Mouse (Mus musculus) left cerebral cortex, postnatal 4 days (tissue): Measurements from ENCODE around the gene Rrad. TPM values are rescaled to one million over a fixed set of nuclear protein-coding genes. Genes with fewer than 3 reads are reported as not detected.
"Not testable (repeated sequence)": the region's sequence is repeated elsewhere in the genome, so short reads cannot be mapped to it uniquely, and the experiment has no call there.

Experiments
- DNase-seq: peaks from one replicate; pipeline ENCODE4 v3.0.0-alpha.2; 2022
- intact Hi-C: fragments of 180-260 bp; cut with DNase I; formaldehyde crosslinking; loops from one replicate; pipeline ENCODE4 v1.15.1; 2025
- total RNA-seq, 2 experiments: library from RNA; stranded (reverse); gene quantifications; 2 replicates each; pipeline ENCODE4 v1.2.3; 2021

The Rrad gene
- total RNA-seq, result 1 to 10 TPM; 3.2 to 3.3 TPM

DNA sequence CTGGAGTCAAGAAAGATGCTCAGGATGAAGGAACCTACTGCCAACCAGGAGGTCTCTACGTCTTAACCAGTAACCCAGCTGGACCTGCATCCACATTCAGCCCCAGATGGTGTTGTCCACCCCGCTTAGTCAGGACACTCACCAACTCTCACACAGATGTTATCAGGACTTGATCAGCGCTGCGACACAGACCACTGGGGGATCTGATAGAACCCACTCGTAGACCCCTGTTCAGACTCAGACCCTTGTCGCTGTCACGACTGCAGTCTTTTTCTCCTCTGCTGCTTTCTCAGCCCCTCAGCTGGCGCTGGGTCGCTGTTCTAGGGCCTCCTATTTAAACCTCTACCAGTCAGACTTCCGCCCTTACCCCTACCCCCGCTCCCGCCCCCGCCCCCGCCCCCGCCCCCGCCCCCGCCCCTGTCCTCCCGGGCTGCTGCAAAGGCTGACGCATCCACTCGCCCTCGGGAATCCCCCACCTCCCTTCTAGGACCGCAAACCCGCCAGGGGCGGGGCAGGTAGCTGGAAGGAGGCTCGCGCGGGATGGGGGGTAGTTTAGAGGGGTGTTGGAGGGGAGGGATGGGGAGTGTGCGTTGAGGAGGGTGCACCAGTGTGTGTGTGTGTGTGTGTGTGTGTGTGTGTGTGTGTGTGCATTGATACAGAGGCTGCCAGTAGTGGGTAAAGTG lies at the start of gene Rrad:
TSS of gene Rrad (minus strand) at position 347 of the 683 bp plus-strand sequence.
- intact Hi-C loops, result no loop called here
- no peak for DNase-seq

DNA sequence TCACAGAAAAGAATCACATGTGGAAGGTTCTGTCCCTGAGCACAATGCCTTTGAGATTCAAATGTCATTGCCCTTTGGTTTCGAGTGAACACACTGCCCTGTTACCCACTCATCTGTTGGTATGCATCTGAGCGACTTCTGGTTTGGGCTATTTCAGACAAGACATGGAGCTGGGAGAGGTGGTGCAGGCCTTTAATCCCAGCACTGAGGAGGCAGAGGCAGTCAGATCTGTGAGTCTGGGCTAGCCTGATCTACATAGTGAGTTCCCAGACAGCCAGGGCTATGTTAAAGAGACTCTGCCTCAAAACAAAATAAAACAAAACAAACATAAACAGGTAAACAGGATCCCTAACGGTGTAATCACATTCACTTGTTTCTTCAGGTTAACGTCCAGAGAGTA lies 24.5 kb upstream of the Rrad start:
- intact Hi-C loops, result loop anchor here (10.0 kb wide), 1 partner anchor 569 kb away; the partner anchor contains the start of gene D230025D16Rik
- DNase-seq, result no peak

DNA sequence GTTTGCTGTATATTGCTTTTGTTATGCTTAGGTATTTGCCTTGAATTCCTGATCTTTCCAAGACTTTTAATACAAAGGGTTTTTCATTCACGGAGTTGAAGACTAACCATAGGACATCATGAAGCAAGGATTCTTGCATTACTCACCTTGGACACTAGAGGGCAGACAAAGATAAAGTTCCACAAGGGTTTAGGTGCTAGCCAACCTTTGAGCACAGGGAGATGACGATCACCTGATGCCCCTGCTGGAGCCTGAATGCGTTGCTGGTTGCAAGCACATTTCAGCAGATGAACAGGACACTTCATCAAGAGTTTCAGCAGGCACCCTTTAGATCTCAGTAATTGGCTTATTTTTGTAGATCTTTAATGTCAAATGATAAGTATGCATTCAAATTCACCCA lies 23.9 kb upstream of the Rrad start:
- DNase-seq, result peak; percentile 73
- intact Hi-C loops, result loop anchor here (10.0 kb wide), 1 partner anchor 570 kb away; the partner anchor contains the start of gene D230025D16Rik

DNA sequence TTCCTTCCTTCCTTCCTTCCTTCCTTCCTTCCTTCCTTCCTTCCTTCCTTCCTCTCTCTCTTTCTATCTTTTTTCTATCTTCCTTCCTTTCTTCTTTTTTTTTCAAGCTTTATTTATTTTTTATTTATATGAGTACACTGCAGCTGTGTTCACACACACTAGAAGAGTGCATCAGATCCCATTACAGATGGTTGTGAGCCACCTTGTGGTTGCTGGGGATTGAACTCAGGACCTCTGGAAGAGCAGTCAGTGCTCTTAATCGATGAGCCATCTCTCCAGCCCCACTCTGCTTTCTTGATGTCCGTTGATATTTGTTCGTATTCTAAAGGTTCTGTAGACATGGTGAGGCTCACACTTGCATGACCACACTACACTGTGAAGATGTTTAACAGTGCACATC lies 13.1 kb upstream of the Rrad start:
- intact Hi-C loops, result not testable (repeated sequence)

DNA sequence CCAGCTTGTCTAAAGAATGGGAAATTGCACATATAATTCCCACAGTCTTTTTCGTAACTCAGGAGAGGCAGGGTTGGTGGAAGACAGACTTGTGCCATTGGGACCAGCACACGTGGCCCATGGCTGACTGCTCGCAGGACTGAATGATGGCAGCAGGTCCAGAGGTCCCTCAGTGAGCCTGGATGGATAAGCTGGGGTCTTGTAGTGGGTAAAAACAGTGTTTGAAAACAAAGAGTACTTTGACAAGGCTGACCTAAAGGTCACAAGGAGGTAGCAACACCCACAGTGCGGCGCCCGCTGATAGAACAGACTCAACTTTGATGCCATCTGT lies 11.2 kb upstream of the Rrad start:
- intact Hi-C loops, result no loop called here
- no peak for DNase-seq

More for the DNA sequence above, 13.1 kb upstream of the Rrad start:
- DNase-seq, result not testable (repeated sequence)

DNA sequence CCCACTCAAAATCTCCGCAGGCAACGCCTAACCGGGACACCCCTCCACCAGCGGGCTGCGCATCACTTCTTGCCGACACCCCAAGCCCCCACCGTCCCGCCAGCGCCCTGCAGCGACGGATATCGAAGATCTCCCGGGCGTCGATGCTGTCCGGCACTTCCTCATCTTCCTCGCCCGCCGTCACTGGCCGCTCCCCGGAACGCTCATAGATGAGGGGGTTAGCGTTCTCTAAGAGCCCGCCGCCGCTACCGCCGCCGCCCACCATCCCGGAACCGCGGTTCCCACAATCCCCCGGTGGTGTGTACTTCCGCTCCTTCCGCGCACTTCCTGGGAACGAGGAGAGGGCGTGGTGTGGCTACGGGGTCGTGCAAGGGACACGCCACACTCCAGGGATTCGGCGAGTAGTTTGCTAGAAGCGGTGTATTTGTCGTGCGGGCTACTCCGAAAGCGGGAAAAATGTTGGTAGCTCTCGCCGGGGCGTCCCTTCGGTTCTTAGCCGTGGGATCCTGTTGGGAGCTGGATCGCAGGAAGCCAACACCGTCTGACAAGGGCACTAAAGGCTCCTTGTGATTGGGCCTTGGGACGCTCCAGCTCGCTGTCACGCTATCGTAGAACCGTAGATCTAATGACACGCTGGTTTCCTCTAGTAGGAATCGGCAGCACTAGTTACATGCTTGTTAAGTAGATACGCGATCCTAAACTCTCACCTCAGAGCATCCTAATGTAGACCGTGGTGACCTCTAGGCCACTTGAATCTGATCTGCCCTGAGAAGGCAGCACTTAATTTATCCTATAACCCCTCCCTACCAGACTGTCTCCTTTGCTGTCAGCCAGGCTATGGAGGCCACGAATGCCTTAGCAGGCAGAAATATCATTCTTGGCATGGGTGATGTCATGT lies 10.5 kb upstream of the Rrad start, which contains the start of gene Ciao2b:
TSS of gene Ciao2b (minus strand) at position 540 of the 898 bp plus-strand sequence.
- intact Hi-C loops, result no loop called here

DNA sequence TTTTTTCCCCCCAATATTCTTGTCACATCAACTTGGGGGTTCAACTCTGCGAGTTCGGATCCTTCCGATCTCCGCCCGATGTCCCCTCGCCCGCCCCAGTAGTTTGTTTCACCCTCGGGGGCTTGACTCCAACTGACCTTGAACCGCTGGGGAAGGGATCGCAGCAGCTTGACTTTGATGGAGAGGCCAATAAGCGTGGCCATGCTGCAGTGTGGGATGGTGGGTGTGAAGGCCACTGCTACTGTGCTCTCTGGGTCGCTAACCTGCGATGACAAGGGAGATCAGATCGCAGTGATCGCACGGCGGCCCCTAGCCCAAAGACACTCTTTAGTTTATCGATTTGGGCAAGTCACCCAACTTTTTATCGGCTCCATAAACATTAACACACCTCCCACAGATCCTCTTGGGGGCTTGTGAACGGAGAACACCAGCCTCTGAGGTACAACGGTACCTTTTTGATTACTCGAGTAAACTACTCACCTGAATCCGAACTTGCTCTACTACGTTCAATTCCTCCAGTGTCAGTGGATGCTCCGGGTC lies 9.8 kb upstream of the Rrad start:
- DNase-seq, result no peak
- intact Hi-C loops, result no loop called here

More for the DNA sequence above, 10.5 kb upstream of the Rrad start, which contains the start of gene Ciao2b:
- DNase-seq, result peak; percentile 88

DNA sequence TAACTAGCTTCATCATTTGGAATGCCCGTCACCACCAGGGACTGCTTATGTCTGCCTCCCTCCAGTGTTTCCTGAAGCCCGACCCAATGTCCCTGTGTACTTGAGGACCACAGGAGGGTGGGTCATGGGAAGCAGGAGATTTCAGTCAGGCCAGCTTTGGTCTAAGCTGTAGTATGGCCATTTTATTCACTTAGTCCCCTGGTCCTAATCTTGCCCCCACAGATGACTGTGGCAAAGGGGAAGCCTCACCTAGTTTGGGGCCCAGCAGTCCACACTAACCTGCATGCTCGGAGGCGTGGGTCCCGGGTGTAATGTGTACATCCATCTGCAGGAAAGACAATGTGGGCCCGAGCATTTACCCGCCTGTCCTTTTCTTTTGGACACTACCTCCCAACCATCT lies 9.1 kb upstream of the Rrad start:
- intact Hi-C loops, result no loop called here
- DNase-seq, result no peak

DNA sequence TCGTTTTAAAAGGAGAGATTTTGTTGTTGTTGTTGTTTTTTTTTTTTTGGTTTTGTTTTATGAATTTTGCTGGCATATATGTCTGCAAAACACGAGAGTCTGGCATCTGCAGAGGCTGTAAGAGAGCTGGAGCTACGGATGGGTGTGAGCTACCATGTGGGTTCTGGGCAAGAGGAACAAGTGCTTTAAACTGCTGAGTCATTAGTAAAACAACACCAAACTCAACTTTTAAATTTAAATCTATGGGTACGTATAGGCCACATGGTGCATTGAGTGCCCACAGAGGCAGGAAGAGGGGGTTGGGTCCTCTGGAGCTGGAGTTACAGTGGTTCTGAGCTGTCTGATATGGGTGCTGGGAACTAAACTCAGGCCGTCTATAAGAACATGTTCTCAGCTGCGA lies 6.9 kb upstream of the Rrad start:
- intact Hi-C loops, result no loop called here
- DNase-seq, result no peak

DNA sequence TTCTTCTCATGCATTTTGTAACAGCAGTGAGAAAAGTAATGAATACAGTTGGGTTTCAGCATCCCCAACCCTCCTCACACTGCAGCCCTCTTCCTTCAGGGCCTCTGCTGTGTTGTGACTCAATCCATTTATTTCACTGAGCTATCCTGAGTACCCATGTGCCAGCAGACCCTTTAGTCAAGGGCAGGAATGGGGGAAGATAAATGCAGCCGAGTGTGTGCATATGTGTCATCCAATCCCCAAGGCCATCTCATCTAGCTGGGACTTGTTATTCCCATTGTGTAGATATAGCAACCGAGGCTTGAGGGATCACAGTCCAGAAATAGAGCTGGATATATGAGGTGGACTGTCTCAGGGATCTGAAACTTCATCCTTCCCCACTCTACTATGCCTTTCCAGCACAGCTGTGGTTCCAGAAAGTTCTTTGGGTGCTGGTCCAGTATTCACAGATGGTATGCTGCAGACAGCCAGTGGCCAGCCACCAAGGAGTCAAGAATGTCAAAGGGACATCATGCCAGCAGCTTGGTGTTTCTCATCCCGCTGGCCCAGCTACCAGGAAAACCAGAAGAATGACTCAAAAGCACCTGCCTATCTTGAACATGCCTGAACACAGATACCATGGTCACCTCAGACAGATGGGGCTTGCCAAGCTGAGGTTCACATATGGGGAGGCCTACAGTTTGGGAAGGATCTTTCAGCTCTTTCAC lies 4.0 kb upstream of the Rrad start:
- intact Hi-C loops, result no loop called here
- DNase-seq, result no peak

DNA sequence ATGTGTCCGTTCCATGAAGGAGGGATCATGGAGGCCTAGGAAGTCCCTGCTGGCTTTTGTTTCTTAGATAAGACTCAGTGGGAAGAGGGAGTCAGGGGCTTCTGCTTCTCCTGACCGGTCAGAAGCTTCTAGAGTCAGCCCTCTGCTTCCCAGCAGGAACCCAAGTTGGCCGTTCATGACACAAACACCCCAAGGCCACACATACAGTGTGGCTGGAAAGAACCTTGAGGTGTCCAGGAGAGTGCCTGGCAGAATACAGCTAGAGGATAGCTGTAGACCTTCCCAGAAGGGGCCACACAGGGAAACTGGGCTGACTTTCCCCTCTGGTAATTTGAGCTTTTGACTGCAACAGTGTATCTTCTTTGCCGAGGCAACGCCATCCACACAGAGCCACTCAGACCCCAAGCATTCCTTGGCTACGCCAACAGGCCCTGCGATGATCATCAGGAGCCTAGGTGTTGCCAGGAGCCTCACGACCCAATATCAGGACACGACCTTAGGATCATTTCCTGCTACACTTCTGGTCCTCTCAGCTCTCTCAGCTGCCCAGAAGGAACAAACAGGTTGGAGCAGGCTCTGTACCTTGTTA lies 2.1 kb upstream of the Rrad start:
- intact Hi-C loops, result no loop called here
- DNase-seq, result no peak

DNA sequence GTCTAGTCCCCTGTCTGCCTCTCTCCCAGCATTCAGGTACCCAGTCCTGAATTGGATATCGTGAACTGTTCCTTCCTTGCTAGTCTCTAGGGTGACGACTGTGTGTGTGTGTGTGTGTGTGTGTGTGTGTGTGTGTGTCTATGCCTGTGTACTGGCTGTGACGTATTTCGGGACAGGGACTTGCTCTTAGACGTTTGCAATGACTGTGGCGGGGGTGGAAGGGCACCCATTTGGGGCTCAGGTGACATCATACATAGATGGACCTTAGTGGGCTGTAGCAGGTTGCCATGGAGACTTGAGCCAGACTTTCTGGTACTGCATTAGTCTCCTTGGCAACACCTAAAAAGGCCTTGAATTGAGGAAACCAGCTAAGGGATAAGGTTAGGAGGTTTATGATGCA lies 1.4 kb upstream of the Rrad start:
- intact Hi-C loops, result no loop called here
- DNase-seq, result no peak

DNA sequence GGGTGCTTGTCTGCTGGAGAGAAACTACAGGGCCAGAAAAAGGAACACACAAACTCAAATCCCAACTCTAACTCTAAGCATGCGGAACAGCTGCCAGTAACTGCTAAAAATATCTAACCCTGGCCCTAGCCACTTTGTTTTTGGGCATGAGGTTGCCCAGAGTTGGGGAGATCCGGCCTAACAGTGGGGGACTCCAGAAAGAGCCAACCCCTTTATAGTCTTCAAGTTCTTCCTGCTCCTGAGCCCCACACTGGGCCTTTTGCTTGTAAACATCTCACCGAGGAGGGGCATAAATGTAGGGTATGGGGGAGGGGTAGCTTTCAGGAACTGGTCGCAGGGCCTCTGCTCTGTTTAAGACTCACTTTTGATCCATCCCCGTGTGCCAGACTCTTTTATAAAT lies 848 bp upstream of the Rrad start:
- DNase-seq, result no peak
- intact Hi-C loops, result no loop called here

DNA sequence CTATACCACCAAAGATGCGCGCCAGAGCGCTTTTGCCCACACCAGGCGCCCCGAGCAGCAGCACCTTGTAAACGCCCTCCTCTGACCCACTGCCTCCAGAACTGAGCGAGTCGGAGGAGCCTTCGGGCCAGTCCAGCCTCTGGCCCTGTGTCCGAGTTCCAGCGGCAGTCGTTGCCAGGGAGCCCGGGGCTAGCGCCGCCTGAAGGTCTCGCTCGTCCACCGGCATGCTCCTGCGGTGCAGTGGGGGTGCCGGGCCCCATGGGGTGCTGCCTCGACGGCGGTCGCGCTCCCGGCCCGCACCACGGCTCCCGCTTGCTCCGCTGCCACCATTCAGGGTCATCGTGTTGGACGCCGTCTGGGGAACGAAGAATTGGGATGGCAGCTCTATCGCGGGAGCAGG lies 553 bp downstream of the Rrad start:
- intact Hi-C loops, result no loop called here
- DNase-seq, result no peak

DNA sequence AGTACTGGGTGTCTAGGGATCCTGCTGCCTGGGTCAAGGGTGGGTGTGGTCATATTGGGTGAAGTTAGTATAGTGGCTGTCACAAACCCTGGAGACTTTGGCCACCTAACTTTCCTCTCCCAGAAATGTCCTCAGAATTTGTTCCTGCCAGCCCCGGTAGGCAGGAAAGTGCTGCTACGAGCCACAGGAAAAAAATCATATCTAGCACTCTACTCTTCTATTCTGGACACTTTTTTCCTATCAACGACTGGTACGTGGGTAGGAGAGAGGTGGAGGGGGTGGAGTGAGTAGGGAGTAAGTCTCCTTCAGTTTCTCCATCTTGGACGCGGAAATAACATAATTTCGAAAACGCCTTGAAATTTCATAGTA lies 1.0 kb downstream of the Rrad start:
- intact Hi-C loops, result no loop called here
- DNase-seq, result no peak

DNA sequence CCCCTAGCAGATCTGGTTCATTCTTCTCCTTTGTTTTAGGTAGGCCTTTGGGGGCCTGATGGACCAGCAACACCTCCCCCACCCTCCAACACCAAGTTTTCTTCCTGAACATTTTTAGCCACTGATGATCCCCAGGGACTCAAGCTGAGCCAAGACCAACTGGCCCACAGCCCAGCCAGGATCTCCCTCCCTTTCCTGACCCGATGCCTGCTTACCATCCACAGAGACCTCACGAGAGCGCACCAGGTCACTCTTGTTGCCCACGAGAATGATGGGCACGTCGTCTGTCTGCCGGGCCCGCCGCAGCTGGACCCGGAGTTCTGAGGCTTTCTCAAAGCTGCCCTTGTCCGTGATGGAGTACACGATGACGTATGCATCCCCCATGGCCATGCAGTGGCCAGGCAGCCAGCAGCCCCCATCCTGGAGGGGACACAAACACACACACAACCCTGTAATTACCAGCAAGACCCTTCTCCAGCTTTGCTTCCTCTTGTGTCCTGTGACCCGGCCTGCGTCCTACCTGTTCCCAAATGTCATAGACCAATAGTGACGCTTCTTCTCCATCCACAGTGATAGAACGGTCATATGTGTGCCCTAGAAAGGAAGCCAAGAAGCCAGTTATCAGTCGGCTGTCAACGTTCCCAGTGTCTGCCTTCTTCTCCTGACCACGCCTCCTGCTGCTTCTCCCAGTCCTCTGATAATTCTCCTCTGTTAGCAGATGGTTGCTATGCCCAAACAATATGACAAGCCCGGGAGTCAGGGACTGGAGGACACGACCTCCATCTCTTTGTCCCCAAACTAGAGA lies 1.6 kb downstream of the Rrad start:
- peak; percentile 37 for DNase-seq
- intact Hi-C loops, result no loop called here

DNA sequence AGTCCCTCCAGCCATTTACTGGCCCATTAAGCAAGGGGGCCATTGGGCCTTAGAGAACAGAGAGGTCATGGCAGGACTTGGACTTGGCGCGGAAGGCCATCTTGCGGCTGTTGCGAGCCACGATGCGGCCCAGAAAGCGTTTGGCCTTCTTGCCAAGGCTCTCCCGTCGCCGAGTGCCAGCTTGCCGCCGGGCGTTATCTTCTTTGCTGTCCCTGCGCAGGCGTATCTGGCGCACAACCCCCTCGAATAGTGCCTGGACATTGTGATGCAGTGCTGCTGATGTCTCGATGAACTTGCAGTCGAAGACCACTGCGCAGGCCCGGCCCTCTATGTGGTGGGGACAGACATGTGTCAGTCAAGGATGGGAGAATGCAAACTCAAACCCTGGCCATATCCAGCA lies 2.7 kb downstream of the Rrad start:
- intact Hi-C loops, result no loop called here
- no peak for DNase-seq

DNA sequence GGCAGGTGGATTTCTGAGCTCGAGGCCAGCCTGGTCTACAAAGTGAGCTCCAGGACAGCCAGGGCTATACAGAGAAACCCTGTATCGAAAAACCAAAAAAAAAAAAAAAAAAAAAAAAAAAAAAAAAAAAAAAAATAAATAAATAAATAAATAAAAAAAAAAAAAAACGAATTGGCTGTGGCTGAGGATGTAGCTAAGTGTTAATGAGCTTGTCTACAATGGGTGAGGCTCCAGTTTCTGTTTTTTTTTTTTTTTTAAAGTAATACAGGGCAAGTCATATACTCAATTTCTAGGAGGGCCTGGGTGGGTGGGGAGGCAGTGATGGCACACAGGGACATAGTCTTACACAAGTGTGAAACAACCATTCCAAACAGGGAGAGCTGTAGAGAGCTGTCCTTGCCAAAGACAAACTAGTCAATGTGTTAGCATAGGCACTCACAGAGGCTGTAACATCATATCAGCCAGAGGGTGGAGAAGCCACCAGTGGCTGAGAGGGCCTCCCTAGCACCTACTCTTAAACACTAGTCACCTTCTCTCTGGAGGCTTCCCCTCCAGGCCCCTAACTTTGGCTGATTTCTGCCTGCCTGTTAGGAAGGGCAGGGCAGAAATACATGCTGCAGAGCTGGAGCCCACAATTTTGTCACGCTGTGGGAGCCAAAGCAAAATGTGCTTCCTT lies 3.9 kb downstream of the Rrad start:
- intact Hi-C loops, result no loop called here
- no peak for DNase-seq

DNA sequence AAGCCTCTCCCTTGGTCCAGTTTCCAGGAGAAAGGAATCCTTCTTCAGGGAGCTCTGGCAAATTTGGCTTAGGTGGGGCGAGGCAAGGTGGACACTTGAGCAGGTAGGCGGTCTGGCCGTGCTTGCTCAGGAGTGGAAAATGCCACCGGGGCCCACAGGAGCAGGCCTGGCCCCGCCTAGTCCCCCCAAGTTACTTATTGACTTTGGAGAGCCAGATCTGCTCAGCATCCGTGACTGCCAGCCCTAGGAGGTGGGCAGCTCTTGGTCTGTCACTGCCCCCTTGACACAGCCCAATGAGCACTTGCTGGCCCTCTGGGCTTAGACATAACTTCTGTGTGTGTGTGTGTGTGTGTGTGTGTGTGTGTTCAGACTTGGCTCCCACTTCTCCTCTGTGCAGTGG lies 7.0 kb downstream of the Rrad start, which contains the start of gene Cdh16:
TSS of gene Cdh16 (minus strand) at position 236 of the 400 bp plus-strand sequence.
- intact Hi-C loops, result no loop called here
- DNase-seq, result no peak
